Mouse (Mus musculus): ENCODE measurements at regions not wholly inside any gene's neighbourhood (a gene's known extent, or its start where the extent isn't known, plus 50 kb on each side); places are given as distances from the start of the nearest gene placed in this dataset.

GRCm38 (mm10) chr12:96442546-96442945, 750.5 kb downstream of the Flrt2 start:
- no peak for DNase-seq (ENCODE audit: low read depth, low spot score)
- TF ChIP-seq CHD2 (IDR thresholded peaks at IDR 0.05; ENCODE audit: low read depth, low read length) (no peak), HCFC1 (IDR thresholded peaks at IDR 0.05; ENCODE audit: borderline replicate concordance, insufficient read depth, low read length) (no peak), ZC3H11A (IDR thresholded peaks at IDR 0.05; ENCODE audit: borderline replicate concordance, low read depth, low read length) (no peak), ZNF384 (IDR thresholded peaks at IDR 0.05; ENCODE audit: low read depth, low read length) (no peak), MAFK (IDR thresholded peaks at IDR 0.05; ENCODE audit: insufficient read depth, low read depth, low read length) (no peak)
- no peaks in the 10 kb centered on the region for H3K9me3 ChIP-seq (ENCODE audit: control insufficient read depth, insufficient read depth, low read depth, low read length)
- no peaks in the 10 kb centered on the region for H3K36me3 ChIP-seq (ENCODE audit: control insufficient read depth, insufficient read depth, low read length, poor library complexity, severe bottlenecking)
- in situ Hi-C loops (cut with MboI; ENCODE audit: low sequenced_read_pairs in 2 of 2, unreplicated experiment in 2 of 2), result no loop called here
- H3K4me3 ChIP-seq (ENCODE audit: insufficient read depth in 1 of 2, low read depth in 1 of 2, low read length in 2 of 2, poor library complexity in 1 of 2, severe bottlenecking in 1 of 2), result no peak overlapping the region
- H3K27ac ChIP-seq (ENCODE audit: insufficient read depth, low read depth, low read length, poor library complexity, severe bottlenecking), result no peak overlapping the region
- H3K9ac ChIP-seq (ENCODE audit: insufficient read depth, low read depth, low read length, poor library complexity, severe bottlenecking), result no peak overlapping the region
- no peaks in the 10 kb centered on the region for H3K4me1 ChIP-seq (ENCODE audit: control insufficient read depth in 2 of 2, insufficient read depth in 2 of 2, low read length in 2 of 2, poor library complexity in 1 of 2)

- no peak overlapping the region for H3K4me3 ChIP-seq (ENCODE audit: insufficient read depth in 1 of 2, low read depth in 1 of 2, low read length in 2 of 2, poor library complexity in 1 of 2, severe bottlenecking in 1 of 2)
- TF ChIP-seq CHD2 (IDR thresholded peaks at IDR 0.05; ENCODE audit: low read depth, low read length) (no peak), ZNF384 (IDR thresholded peaks at IDR 0.05; ENCODE audit: low read depth, low read length) (no peak)
- no peak overlapping the region for H3K9ac ChIP-seq (ENCODE audit: insufficient read depth, low read depth, low read length, poor library complexity, severe bottlenecking)
- no peaks in the 10 kb centered on the region for H3K9me3 ChIP-seq (ENCODE audit: control insufficient read depth, insufficient read depth, low read depth, low read length)
- no peak overlapping the region for H3K27ac ChIP-seq (ENCODE audit: insufficient read depth, low read depth, low read length, poor library complexity, severe bottlenecking)
- DNase-seq (ENCODE audit: low read depth, low spot score), result no peak
- in situ Hi-C loops (cut with MboI; ENCODE audit: low sequenced_read_pairs in 2 of 2, unreplicated experiment in 2 of 2), result no loop called here
- no peaks in the 10 kb centered on the region for H3K4me1 ChIP-seq (ENCODE audit: control insufficient read depth in 2 of 2, insufficient read depth in 2 of 2, low read length in 2 of 2, poor library complexity in 1 of 2)
- no peaks in the 10 kb centered on the region for H3K36me3 ChIP-seq (ENCODE audit: control insufficient read depth, insufficient read depth, low read length, poor library complexity, severe bottlenecking)
Observed at GRCm38 (mm10) chr12:96453374-96453773, 761.3 kb downstream of the Flrt2 start.

GRCm38 (mm10) chr12:96476344-96476743, 784.3 kb downstream of the Flrt2 start:
- H3K4me3 ChIP-seq (ENCODE audit: insufficient read depth in 1 of 2, low read depth in 1 of 2, low read length in 2 of 2, poor library complexity in 1 of 2, severe bottlenecking in 1 of 2), result no peak overlapping the region
- no peak overlapping the region for H3K27ac ChIP-seq (ENCODE audit: insufficient read depth, low read depth, low read length, poor library complexity, severe bottlenecking)
- in situ Hi-C loops (cut with MboI; ENCODE audit: low sequenced_read_pairs in 2 of 2, unreplicated experiment in 2 of 2), result no loop called here
- no peak for TF ChIP-seq MAFK (IDR thresholded peaks at IDR 0.05; ENCODE audit: insufficient read depth, low read depth, low read length)
- no peak for TF ChIP-seq HCFC1 (IDR thresholded peaks at IDR 0.05; ENCODE audit: borderline replicate concordance, insufficient read depth, low read length)
- TF ChIP-seq ZC3H11A (IDR thresholded peaks at IDR 0.05; ENCODE audit: borderline replicate concordance, low read depth, low read length), result no peak
- TF ChIP-seq ZNF384 (IDR thresholded peaks at IDR 0.05; ENCODE audit: low read depth, low read length), result no peak
- no peak for TF ChIP-seq CHD2 (IDR thresholded peaks at IDR 0.05; ENCODE audit: low read depth, low read length)
- no peaks in the 10 kb centered on the region for H3K36me3 ChIP-seq (ENCODE audit: control insufficient read depth, insufficient read depth, low read length, poor library complexity, severe bottlenecking)
- H3K9me3 ChIP-seq (ENCODE audit: control insufficient read depth, insufficient read depth, low read depth, low read length), result no peaks in the 10 kb centered on the region
- no peak overlapping the region for H3K9ac ChIP-seq (ENCODE audit: insufficient read depth, low read depth, low read length, poor library complexity, severe bottlenecking)
- DNase-seq (ENCODE audit: low read depth, low spot score), result no peak
- H3K4me1 ChIP-seq (ENCODE audit: control insufficient read depth in 2 of 2, insufficient read depth in 2 of 2, low read length in 2 of 2, poor library complexity in 1 of 2), result no peaks in the 10 kb centered on the region

- TF ChIP-seq ZNF384 (IDR thresholded peaks at IDR 0.05; ENCODE audit: low read depth, low read length) (no peak), HCFC1 (IDR thresholded peaks at IDR 0.05; ENCODE audit: borderline replicate concordance, insufficient read depth, low read length) (no peak), ZC3H11A (IDR thresholded peaks at IDR 0.05; ENCODE audit: borderline replicate concordance, low read depth, low read length) (no peak), CHD2 (IDR thresholded peaks at IDR 0.05; ENCODE audit: low read depth, low read length) (no peak), MAFK (IDR thresholded peaks at IDR 0.05; ENCODE audit: insufficient read depth, low read depth, low read length) (no peak)
- no peak for DNase-seq (ENCODE audit: low read depth, low spot score)
- H3K9me3 ChIP-seq (ENCODE audit: control insufficient read depth, insufficient read depth, low read depth, low read length), result no peaks in the 10 kb centered on the region
- H3K9ac ChIP-seq (ENCODE audit: insufficient read depth, low read depth, low read length, poor library complexity, severe bottlenecking), result no peak overlapping the region
- no peak overlapping the region for H3K4me3 ChIP-seq (ENCODE audit: insufficient read depth in 1 of 2, low read depth in 1 of 2, low read length in 2 of 2, poor library complexity in 1 of 2, severe bottlenecking in 1 of 2)
- H3K36me3 ChIP-seq (ENCODE audit: control insufficient read depth, insufficient read depth, low read length, poor library complexity, severe bottlenecking), result no peaks in the 10 kb centered on the region
- no peaks in the 10 kb centered on the region for H3K4me1 ChIP-seq (ENCODE audit: control insufficient read depth in 2 of 2, insufficient read depth in 2 of 2, low read length in 2 of 2, poor library complexity in 1 of 2)
- H3K27ac ChIP-seq (ENCODE audit: insufficient read depth, low read depth, low read length, poor library complexity, severe bottlenecking), result no peak overlapping the region
- in situ Hi-C loops (cut with MboI; ENCODE audit: low sequenced_read_pairs in 2 of 2, unreplicated experiment in 2 of 2), result no loop called here
Observed at GRCm38 (mm10) chr12:96488448-96488960, 796.5 kb downstream of the Flrt2 start.

GRCm38 (mm10) chr12:96509658-96510057, 817.6 kb downstream of the Flrt2 start:
- TF ChIP-seq MAFK (IDR thresholded peaks at IDR 0.05; ENCODE audit: insufficient read depth, low read depth, low read length) (no peak), ZNF384 (IDR thresholded peaks at IDR 0.05; ENCODE audit: low read depth, low read length) (no peak), ZC3H11A (IDR thresholded peaks at IDR 0.05; ENCODE audit: borderline replicate concordance, low read depth, low read length) (no peak)
- no peaks in the 10 kb centered on the region for H3K36me3 ChIP-seq (ENCODE audit: control insufficient read depth, insufficient read depth, low read length, poor library complexity, severe bottlenecking)
- H3K4me1 ChIP-seq (ENCODE audit: control insufficient read depth in 2 of 2, insufficient read depth in 2 of 2, low read length in 2 of 2, poor library complexity in 1 of 2), result no peaks in the 10 kb centered on the region
- no peak overlapping the region for H3K27ac ChIP-seq (ENCODE audit: insufficient read depth, low read depth, low read length, poor library complexity, severe bottlenecking)
- H3K4me3 ChIP-seq (ENCODE audit: insufficient read depth in 1 of 2, low read depth in 1 of 2, low read length in 2 of 2, poor library complexity in 1 of 2, severe bottlenecking in 1 of 2), result no peak overlapping the region
- no peak overlapping the region for H3K9ac ChIP-seq (ENCODE audit: insufficient read depth, low read depth, low read length, poor library complexity, severe bottlenecking)
- H3K9me3 ChIP-seq (ENCODE audit: control insufficient read depth, insufficient read depth, low read depth, low read length), result no peaks in the 10 kb centered on the region
- in situ Hi-C loops (cut with MboI; ENCODE audit: low sequenced_read_pairs in 2 of 2, unreplicated experiment in 2 of 2), result no loop called here
- no peak for DNase-seq (ENCODE audit: low read depth, low spot score)
